Mouse (Mus musculus) hematopoietic stem cell, adult 5-6 weeks (primary cell): Measurements from ENCODE around the gene Vmn2r82. TPM values are rescaled to one million over a fixed set of nuclear protein-coding genes. Genes with fewer than 3 reads are reported as not detected.
"Not testable (repeated sequence)": the region's sequence is repeated elsewhere in the genome, so short reads cannot be mapped to it uniquely, and the experiment has no call there.

Experiments
- ATAC-seq, 2 experiments: fragments of 125-278 bp in 1 of 2; replicated peaks in 1 of 2; 2 replicates each; pipeline ENCODE4 v1.8.0; 2016 to 2017; ENCODE audit warnings: inconsistent platforms in 2 of 2, mild to moderate bottlenecking in 2 of 2, moderate number of reproducible peaks in 2 of 2, low read depth in 1 of 2, moderate TSS enrichment in 1 of 2; ENCODE audit not compliant: low FRiP score in 2 of 2, poor library complexity in 2 of 2, severe bottlenecking in 2 of 2, insufficient read depth in 1 of 2, low TSS enrichment in 1 of 2
- total RNA-seq: library from RNA; stranded (forward); fragments of 172-1452, 232-1000 nt; gene quantifications from 2 replicates; pipeline ENCODE4 v1.2.3, GENCODE M21; 2017

The Vmn2r82 gene
- not detected in 2 replicates for total RNA-seq

DNA sequence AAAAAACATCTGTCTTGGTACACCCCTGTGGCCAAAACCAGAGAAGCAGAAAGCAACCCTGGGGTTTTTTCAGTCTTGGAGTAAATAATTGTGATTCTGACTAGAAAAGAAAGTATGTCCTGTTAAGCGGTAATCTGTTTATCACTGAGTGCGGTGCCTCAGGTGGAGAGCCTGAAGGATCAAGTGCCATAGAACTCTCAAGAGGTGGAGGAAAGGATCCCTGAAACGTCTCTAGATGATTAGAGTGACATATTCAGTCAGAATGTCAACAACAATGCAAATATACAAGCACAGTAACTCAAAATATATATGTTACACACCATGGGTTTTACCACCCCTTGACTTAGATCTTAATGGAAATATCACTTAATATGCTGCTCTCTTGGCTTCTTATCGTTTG lies at the start of gene Vmn2r82:
Gene Vmn2r82 (plus strand): TSS at position 301 of the 400 bp plus-strand sequence.
- ATAC-seq = not testable (repeated sequence)

DNA sequence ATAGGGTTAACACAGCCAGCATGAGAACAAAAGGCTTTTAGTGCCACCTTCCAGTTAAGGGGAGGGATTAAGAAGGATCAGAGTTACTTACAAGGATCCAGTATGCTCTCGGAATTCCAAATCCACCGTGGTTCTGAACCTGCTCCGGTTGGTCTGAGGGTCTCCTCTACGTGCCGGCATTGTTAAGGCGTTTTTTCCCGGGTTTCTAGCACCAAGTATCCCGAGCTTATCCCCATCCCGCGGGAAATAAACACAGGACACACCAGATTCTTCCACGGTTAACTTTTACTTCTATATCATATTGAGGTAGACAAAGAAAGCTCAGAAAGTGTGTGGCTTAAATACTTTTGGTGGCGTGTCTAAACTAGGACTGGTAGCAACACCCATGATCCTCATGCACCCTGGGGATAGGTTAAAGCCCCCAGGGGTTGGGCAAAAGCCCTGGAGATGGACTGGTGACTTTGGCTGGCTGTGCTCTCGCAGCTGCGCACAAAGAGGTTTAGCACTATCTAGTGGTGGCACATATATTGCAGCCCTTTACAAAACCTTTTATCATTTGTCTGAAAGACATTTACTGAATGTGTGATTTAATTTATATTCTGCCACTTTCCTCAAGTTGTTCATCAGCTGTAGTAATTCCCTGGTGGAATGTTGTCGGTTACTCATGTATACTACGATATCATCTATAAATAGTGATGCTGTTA lies 34.1 kb upstream of the Vmn2r82 start:
- not testable (repeated sequence) for ATAC-seq

- no peak for ATAC-seq
These were observed 33.6 kb upstream of the Vmn2r82 start for GRCm38 (mm10) chr10:79322737-79323086.

DNA sequence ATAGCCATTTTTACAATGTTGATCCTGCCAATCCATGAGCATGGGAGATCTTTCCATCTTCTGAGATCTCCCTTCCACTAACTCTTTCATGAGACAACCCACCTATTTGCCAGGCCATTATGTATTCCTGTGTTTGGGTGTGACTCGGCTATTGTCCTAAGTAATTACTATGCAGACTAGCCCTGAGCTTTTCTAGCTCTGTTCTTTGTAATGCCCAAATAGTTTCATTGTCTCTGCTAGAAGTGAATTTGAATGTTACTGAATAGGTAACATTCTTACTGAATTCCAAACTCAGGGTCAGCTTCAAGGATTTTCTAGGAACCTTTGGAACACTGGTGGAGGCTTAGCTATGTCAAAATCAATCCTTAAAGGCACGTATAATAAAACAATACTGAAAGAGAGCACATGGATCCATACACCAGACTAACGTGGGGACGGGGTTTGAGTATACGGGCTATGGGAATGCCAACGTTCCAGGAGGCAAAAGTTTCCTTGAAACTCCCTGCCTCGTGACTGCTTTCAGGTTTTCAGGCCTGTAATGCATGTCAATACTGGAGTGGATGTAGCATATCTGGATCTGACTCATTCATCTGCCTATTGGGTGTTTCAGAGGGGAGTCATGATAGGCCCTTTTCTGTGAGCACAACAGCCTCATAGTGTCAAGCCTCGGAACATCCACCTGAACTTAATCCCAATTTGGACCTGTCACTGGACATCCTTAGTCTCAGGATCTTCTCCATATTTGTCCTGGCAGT lies 43.8 kb downstream of the Vmn2r82 start:
- not testable (repeated sequence) for ATAC-seq

GRCm38 (mm10) chr10:79417142-79417771 lies 60.9 kb downstream of the Vmn2r82 start:
- ATAC-seq = peak; percentile 69 to 78; a peak in 3 of 4 replicates

DNA sequence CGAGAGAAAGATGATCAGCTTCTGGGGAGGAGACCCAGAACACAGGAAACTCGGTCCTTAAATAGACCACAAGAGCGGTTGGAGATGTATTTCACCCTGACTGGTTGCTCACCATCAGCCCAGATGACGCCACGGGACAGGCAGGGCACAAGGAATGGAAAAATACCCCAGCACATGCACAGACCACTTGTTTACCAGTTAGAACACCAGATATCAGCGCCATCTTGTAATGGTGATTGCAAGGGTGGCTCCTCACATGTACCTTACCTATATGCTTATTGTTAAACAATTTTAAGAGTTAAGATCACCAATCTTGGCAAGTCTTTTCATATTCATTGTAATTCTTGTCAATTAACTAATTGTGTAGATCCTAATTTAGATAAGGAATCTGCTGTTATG lies 61.5 kb downstream of the Vmn2r82 start:
- not testable (repeated sequence) for ATAC-seq

- ATAC-seq = not testable (repeated sequence)
These were observed 79.0 kb downstream of the Vmn2r82 start for GRCm38 (mm10) chr10:79435141-79435820.

Other genes with a start within 250 kb of the Vmn2r82 start
- not detected in 2 replicates for gene Vmn2r80, start 207.8 kb upstream of the Vmn2r82 start, total RNA-seq
- gene Vmn2r81, start 108.8 kb upstream of the Vmn2r82 start, total RNA-seq = not detected in 2 replicates
- not detected in 2 replicates for gene Vmn2r83, start 112.2 kb downstream of the Vmn2r82 start, total RNA-seq
- 7.4 and 11.1 TPM in 2 replicates for gene Plpp2, start 177.3 kb downstream of the Vmn2r82 start, total RNA-seq
- gene Mier2, start 198.7 kb downstream of the Vmn2r82 start, total RNA-seq = 17.9 and 18.5 TPM in 2 replicates
- not detected in 2 replicates for gene Theg, start 230.8 kb downstream of the Vmn2r82 start, total RNA-seq